Mouse (Mus musculus) liver, adult 2 months (tissue): Measurements from ENCODE around the gene Prr5l.

Experiments
- CTCF ChIP-seq: fragments of 200-500 bp; IDR thresholded peaks from 2 replicates; pipeline ENCODE4 v1.5.1; 2011; ENCODE audit warnings: low read depth, low read length, control low read depth
- POLR2A ChIP-seq: fragments of 200-500 bp; IDR thresholded peaks from 2 replicates; pipeline ENCODE4 v1.6.1; 2011; ENCODE audit warnings: low read length, control low read depth; ENCODE audit not compliant: insufficient read depth; ENCODE audit errors: extremely low read depth

DNA sequence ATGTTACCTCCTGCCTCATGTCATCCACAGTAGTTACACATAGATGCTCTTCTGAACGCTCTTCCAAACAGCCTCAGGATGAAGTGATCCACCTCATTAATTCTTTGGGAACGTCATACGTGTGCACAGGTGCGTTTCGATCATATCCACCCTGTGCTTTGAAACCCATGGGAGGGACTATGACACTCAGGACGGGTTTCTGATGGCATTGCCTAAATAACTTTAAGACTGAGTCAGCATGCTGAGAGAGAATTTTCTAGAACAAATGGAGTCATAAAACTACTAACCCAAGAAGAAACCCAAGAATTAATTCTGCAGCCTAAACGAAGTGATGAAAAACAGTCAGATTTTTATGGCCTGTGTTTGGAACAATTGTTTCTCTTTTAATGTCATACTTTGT, 40.1 kb downstream of the Prr5l start:
- TF ChIP-seq CTCF (no peak), POLR2A (no peak)
